Mouse (Mus musculus) brain, embryonic 14.5 days (tissue): ENCODE results near the gene Fhl2.

Source experiments
- CTCF ChIP-seq: fragments of 200-500 bp; IDR thresholded peaks from 2 replicates; pipeline ENCODE4 v1.5.1; 2012; ENCODE audit warnings: inconsistent platforms, mild to moderate bottlenecking, moderate library complexity, borderline replicate concordance; ENCODE audit not compliant: insufficient read depth, insufficient read length; ENCODE audit errors: extremely low read depth
- POLR2A ChIP-seq: fragments of 200-500 bp; IDR thresholded peaks from 2 replicates; pipeline ENCODE4 v1.6.1; 2012; ENCODE audit warnings: mild to moderate bottlenecking, inconsistent platforms, borderline replicate concordance; ENCODE audit not compliant: poor library complexity, insufficient read depth, insufficient read length, severe bottlenecking; ENCODE audit errors: extremely low read depth

DNA sequence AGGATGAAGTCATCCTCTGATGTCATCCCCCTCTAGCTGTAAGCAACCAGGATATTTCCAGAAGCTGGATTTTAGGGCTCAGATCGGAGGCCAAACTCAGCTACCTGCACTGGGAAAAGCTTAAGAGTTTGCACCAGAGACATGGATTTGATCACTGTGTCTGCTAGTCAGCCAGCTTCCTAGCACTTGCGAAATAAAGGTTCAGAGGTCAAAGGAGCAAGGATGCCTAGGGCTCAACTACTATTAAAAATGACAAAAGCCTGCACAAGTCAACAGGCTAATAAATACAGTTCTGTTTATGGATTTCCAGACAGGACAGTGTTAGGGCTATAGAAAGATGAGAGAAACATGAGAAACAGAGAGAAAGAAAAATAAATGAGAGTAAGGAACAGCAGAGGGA is 38.9 kb downstream of the Fhl2 start:
- TF ChIP-seq CTCF = no peak
- TF ChIP-seq POLR2A = no peak
